Mouse (Mus musculus) myocyte (in vitro differentiated cells): Measurements from ENCODE around the gene Ppp1r16b. TPM values are rescaled to one million over a fixed set of nuclear protein-coding genes. Genes with fewer than 3 reads are reported as not detected.

Experiments used
- H3K27me3 ChIP-seq: one replicate; pipeline ENCODE4 v1.6.1; 2011; ENCODE audit not compliant: control insufficient read depth, insufficient read depth, insufficient read length
- H3K36me3 ChIP-seq: one replicate; pipeline ENCODE4 v1.6.1; 2011; ENCODE audit not compliant: control insufficient read depth, insufficient read depth
- H3K4me2 ChIP-seq: one replicate; pipeline ENCODE4 v1.6.1; 2011; ENCODE audit warnings: low read depth, control low read depth
- H3K4me3 ChIP-seq: one replicate; pipeline ENCODE4 v1.5.1; 2011; ENCODE audit warnings: mild to moderate bottlenecking, control low read depth, moderate library complexity
- H3K79me2 ChIP-seq: one replicate; pipeline ENCODE4 v1.6.1; 2011; ENCODE audit not compliant: control insufficient read depth, insufficient read depth
- H3ac ChIP-seq: one replicate; pipeline ENCODE4 v1.6.1; 2011; ENCODE audit not compliant: control insufficient read depth, insufficient read length
- CEBPB ChIP-seq: IDR thresholded peaks from 2 replicates; pipeline ENCODE4 v1.6.1; 2011; ENCODE audit warnings: mild to moderate bottlenecking, moderate library complexity; ENCODE audit not compliant: poor library complexity, insufficient read depth, severe bottlenecking
- E2F4 ChIP-seq: IDR thresholded peaks from one replicate; pipeline ENCODE4 v1.6.1; 2011; ENCODE audit warnings: mild to moderate bottlenecking, control low read depth, moderate library complexity; ENCODE audit not compliant: insufficient read depth
- MAX ChIP-seq: IDR thresholded peaks from one replicate; pipeline ENCODE4 v1.6.1; 2011; ENCODE audit warnings: low read depth, mild to moderate bottlenecking, control low read depth
- MYOD1 ChIP-seq, 3 experiments: IDR thresholded peaks; one replicate each; pipeline ENCODE4 v1.6.1; 2011; ENCODE audit warnings: control low read depth in 2 of 3, low read depth in 2 of 3, mild to moderate bottlenecking in 2 of 3, moderate library complexity in 1 of 3; ENCODE audit not compliant: insufficient read length in 2 of 3, control insufficient read depth in 1 of 3
- MYOG ChIP-seq, 3 experiments: IDR thresholded peaks; one replicate each; pipeline ENCODE4 v1.6.1; 2011; ENCODE audit warnings: control low read depth in 2 of 3, low read depth in 2 of 3, mild to moderate bottlenecking in 2 of 3; ENCODE audit not compliant: insufficient read length in 2 of 3, control insufficient read depth in 1 of 3, insufficient read depth in 1 of 3
- POLR2A ChIP-seq: IDR thresholded peaks from one replicate; pipeline ENCODE4 v1.6.1; 2011; ENCODE audit warnings: low read depth, mild to moderate bottlenecking, control low read depth, moderate library complexity; ENCODE audit not compliant: insufficient read length
- POLR2AphosphoS2 ChIP-seq: IDR thresholded peaks from one replicate; pipeline ENCODE4 v1.6.1; 2011; ENCODE audit warnings: low read depth, control low read depth; ENCODE audit not compliant: insufficient read length
- REST ChIP-seq: IDR thresholded peaks from one replicate; pipeline ENCODE4 v1.6.1; 2011; ENCODE audit warnings: mild to moderate bottlenecking, control low read depth, moderate library complexity; ENCODE audit not compliant: insufficient read depth, insufficient read length
- SRF ChIP-seq: IDR thresholded peaks from one replicate; pipeline ENCODE4 v1.6.1; 2011; ENCODE audit warnings: low read depth; ENCODE audit not compliant: control insufficient read depth, insufficient read length
- TCF12 ChIP-seq: IDR thresholded peaks from one replicate; pipeline ENCODE4 v1.6.1; 2011; ENCODE audit warnings: mild to moderate bottlenecking, control low read depth; ENCODE audit not compliant: poor library complexity, insufficient read depth, severe bottlenecking
- TCF3 ChIP-seq: IDR thresholded peaks from one replicate; pipeline ENCODE4 v1.6.1; 2011; ENCODE audit warnings: low read depth, control low read depth; ENCODE audit not compliant: insufficient read length
- USF1 ChIP-seq: IDR thresholded peaks from one replicate; pipeline ENCODE4 v1.6.1; 2011; ENCODE audit warnings: low read depth, mild to moderate bottlenecking, control low read depth, moderate library complexity
- polyA plus RNA-seq: library from polyadenylated mRNA; unstranded; fragments of >200 nt; fragmentation: generic; extraction: Trizol; gene quantifications from one replicate; pipeline ENCODE4 v1.2.1, GENCODE M21; 2012; ENCODE audit warnings: missing spikeins

The Ppp1r16b gene
- polyA plus RNA-seq, 1 experiment = 0.05 TPM

DNA sequence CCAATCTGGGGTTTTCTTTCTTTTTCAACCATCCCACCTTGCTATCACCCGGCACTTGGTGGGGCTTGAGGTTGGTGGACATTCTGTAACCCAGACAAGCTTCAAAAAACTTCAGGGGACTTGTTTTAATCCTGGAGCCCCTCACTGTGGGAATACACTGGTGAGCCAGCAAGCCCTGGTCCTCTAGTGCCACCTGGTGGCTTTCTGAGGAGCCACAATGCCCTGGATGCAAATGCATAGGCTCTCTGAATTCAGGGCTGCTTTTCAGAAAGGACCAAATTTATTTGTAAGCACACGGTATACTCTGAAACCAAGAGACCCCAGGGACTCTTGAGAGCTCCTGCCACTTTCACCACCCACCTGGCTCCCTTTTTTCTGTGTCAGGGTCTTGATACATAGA lies 23.3 kb upstream of the Ppp1r16b start:
- H3K36me3 ChIP-seq = no peaks in the 10 kb centered on the region
- no peak overlapping the region for H3K4me3 ChIP-seq
- no peak overlapping the region for H3ac ChIP-seq
- H3K4me2 ChIP-seq = no peak overlapping the region
- no peaks in the 10 kb centered on the region for H3K79me2 ChIP-seq
- TF ChIP-seq USF1 (no peak), TCF3 (no peak), SRF (no peak), MYOD1 (IDR thresholded peaks at IDR 0.05; ENCODE audit: control insufficient read depth in 1 of 3, insufficient read length in 2 of 3, low read depth in 2 of 3) (no peak), POLR2A (no peak), POLR2AphosphoS2 (no peak), CEBPB (no peak), REST (no peak), E2F4 (no peak), TCF12 (no peak), MAX (no peak), MYOG (IDR thresholded peaks at IDR 0.05; ENCODE audit: control insufficient read depth in 1 of 3, insufficient read depth in 1 of 3, insufficient read length in 2 of 3, low read depth in 2 of 3) (no peak)
- no peaks in the 10 kb centered on the region for H3K27me3 ChIP-seq

DNA sequence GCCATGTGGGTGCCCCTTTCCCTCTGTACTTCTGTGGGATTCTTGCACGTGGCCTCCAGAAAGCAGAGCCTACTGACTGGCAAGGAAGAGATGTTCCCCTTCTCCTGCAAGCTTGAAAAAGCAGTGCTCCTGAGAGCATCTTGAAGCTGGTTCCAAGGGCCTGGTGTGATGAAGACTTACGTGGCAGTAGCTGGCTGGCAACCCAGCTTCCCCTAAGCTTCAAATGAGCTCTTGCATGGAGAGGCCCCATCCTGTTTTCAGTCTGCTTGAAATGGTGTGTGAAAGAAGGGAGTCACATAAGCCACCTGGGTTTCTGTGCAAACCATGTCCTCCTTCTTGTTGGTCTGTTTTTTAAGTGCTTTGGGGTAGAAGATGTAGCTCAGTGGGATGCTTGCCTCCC lies 22.6 kb upstream of the Ppp1r16b start:
- Histone ChIP-seq H3K4me2 (no peak overlapping the region), H3ac (no peak overlapping the region), H3K27me3 (no peaks in the 10 kb centered on the region), H3K36me3 (no peaks in the 10 kb centered on the region), H3K79me2 (no peaks in the 10 kb centered on the region), H3K4me3 (no peak overlapping the region)
- TF ChIP-seq POLR2A (no peak), USF1 (no peak), TCF12 (no peak), E2F4 (no peak), SRF (no peak), POLR2AphosphoS2 (no peak), MAX (no peak), REST (no peak), TCF3 (no peak), CEBPB (no peak), MYOG (IDR thresholded peaks at IDR 0.05; ENCODE audit: control insufficient read depth in 1 of 3, insufficient read depth in 1 of 3, insufficient read length in 2 of 3, low read depth in 2 of 3) (no peak), MYOD1 (IDR thresholded peaks at IDR 0.05; ENCODE audit: control insufficient read depth in 1 of 3, insufficient read length in 2 of 3, low read depth in 2 of 3) (no peak)

DNA sequence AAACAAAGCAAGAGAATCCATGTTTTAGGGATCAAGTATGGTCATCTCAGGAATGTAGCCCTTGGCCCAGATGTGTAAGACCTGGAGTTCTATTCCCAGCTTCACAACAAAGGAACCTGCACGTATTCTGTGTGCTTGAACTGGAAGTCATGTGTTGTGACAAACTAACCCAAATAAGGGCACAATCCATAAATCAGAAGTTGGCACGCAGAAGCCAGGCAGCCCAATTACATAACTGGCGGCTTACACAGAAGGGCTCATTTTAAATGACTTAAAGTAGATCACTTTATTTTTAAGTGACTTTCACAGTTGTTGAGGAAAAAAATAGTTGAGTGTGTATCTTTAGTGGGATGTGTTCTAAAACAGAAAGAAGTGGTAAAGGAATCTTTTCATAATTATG lies 21.4 kb upstream of the Ppp1r16b start:
- Histone ChIP-seq H3ac (no peak overlapping the region), H3K4me2 (no peak overlapping the region), H3K4me3 (no peak overlapping the region), H3K36me3 (no peaks in the 10 kb centered on the region), H3K79me2 (no peaks in the 10 kb centered on the region), H3K27me3 (no peaks in the 10 kb centered on the region)
- TF ChIP-seq MYOG (IDR thresholded peaks at IDR 0.05; ENCODE audit: control insufficient read depth in 1 of 3, insufficient read depth in 1 of 3, insufficient read length in 2 of 3, low read depth in 2 of 3) = no peak
- TF ChIP-seq CEBPB = no peak
- TF ChIP-seq E2F4 = no peak
- TF ChIP-seq TCF12 = no peak
- TF ChIP-seq REST = no peak
- no peak for TF ChIP-seq POLR2A
- no peak for TF ChIP-seq USF1
- no peak for TF ChIP-seq POLR2AphosphoS2
- TF ChIP-seq MYOD1 (IDR thresholded peaks at IDR 0.05; ENCODE audit: control insufficient read depth in 1 of 3, insufficient read length in 2 of 3, low read depth in 2 of 3) = no peak
- no peak for TF ChIP-seq SRF
- TF ChIP-seq TCF3 = no peak
- TF ChIP-seq MAX = no peak

DNA sequence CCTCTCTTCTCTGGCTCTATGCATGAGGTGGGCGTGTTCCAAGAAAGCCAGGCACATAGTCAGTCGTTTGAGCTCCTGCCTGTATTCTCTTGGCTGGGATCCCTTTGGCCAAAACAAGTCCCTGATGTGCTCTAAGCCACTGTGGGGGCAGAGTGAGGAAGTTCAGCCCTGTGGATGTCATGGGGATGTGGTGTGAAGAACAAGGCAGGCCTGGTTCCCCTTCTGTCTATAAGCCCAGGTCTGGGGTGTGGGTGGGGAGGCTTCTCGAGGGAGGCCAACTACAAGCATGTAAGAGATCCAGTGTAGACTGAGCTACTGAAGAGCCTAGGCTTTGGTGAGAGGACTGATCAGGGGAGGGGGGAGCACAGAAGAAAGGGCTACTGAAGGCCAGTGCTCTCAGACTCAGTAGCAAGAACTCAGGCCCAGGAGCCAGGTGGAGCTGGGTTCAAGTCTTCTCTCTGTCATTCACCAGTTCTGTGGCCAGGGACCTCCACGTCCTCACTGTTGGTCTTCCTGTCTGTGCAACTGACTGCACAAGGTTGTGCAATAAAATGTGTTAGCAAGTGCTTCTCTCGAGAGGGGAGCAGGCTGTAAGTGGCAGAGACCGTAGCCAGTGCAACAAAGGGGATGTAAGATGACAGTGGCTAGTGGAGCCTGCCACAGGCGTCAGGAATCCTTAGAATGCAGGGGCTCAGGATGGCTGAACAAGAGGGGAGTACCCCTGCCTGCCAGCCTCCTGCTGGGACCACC lies 13.9 kb upstream of the Ppp1r16b start:
- no peak overlapping the region for H3ac ChIP-seq
- no peak overlapping the region for H3K4me2 ChIP-seq
- peaks cover 12% of the 10 kb centered on the region for H3K27me3 ChIP-seq
- TF ChIP-seq TCF3 (no peak), SRF (no peak), POLR2A (no peak), MYOG (IDR thresholded peaks at IDR 0.05; ENCODE audit: control insufficient read depth in 1 of 3, insufficient read depth in 1 of 3, insufficient read length in 2 of 3, low read depth in 2 of 3) (no peak), TCF12 (no peak), E2F4 (no peak)
- no peak overlapping the region for H3K4me3 ChIP-seq
- H3K36me3 ChIP-seq = no peaks in the 10 kb centered on the region
- H3K79me2 ChIP-seq = no peaks in the 10 kb centered on the region
